Mouse (Mus musculus) monocyte, adult 2 months (primary cell): Measurements from ENCODE around the gene Sfn.

Experiments
- DNase-seq, 2 experiments: peaks; one replicate each; pipeline ENCODE4 v3.0.0; 2022; ENCODE audit warnings: low spot score in 2 of 2, low read depth in 1 of 2

The Sfn gene

GRCm38 (mm10) chr4:133584059-133584951 lies 17.7 kb downstream of the Sfn start, which contains the start of gene Gpn2:
Gene Gpn2, plus strand, starts transcription at chr4:133584362.
- DNase-seq: peak in 1 of 2 experiments; percentile 69

- no peak for DNase-seq
Measured at GRCm38 (mm10) chr4:133583690-133584058, 18.3 kb downstream of the Sfn start.

DNA sequence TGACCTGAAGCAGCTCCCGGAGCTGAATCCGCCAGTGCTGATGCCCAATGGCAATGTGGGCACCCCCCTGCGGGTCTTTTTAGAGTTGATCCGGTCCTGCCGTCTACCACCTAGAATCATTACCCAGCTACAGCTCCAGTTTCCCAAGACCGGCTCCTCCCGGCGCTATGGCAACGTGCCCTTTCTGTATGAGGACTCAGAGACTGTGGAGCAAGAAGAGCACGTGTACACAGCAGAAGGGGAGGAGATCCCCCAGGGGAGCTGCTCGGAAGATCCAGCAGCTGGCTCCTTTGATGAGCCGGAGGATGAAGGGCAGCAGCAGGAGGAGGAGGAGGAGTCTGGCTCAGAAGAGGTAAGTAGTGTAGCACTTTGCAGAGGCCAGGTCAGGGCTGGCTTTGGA lies 24.0 kb downstream of the Sfn start:
- DNase-seq: no peak

- DNase-seq: no peak
Measured at GRCm38 (mm10) chr4:133574843-133575202, 27.1 kb downstream of the Sfn start.

- peak; percentile 71 to 85 for DNase-seq
Measured at GRCm38 (mm10) chr4:133574070-133574842, 27.7 kb downstream of the Sfn start, which contains the start of gene Gpatch3. Gene Gpatch3, plus strand, starts transcription at chr4:133574745.

- no peak for DNase-seq
Measured at GRCm38 (mm10) chr4:133570066-133570466, 31.9 kb downstream of the Sfn start.

DNA sequence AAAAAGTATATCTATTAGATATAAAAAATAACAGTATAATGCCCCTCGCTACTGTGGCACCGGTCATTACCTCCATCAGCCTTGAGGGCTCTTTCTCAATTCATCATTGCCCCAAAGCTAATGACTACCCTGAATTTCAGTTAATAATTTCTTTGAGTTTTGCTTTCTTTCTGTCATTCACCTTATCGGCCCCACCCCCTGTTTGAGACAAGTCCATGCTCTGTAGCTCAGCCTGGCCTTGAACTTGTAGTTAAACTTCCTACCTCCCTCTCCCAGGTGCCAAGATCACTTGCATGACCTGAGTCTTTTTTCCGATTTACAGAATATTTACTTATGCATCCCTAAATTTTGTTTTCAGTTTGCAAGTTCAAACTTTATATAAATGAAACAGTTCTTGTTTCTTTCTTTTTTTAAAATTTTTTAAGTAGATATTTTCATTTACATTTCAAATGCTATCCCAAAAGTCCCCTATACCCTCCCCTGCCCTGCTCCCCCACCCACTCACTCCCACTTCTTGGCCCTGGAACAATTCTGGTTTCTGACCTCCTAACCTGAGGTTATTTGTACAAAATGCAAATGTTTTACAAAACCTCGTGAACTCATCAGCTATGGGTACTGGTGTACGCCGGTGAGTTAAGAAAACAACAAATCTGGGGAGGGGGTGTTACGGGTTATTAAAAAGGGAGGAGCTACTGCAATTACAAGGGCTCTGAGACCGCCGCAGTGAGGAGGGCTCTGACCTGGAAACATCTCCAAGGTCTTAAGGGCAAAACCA lies 32.5 kb downstream of the Sfn start:
- no peak for DNase-seq

DNA sequence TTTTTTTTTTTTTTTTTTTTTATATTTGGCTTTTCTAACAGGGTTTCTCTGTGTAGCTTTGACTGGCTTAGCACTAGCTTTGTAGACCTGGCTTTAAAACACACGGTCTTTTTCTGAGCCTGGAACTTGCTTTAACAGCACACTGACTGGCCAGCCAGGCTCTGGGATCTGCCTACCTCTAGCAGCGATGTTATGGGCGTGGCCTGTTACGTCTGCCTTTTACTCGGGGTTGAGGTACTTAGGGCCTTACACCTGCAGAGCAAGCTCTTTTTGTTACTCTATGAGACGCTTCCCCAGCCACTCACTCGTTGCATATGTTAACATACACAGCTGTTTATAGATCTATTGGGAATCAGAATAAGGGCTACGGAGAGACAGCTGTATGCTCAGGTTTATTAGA lies 34.7 kb downstream of the Sfn start:
- no peak for DNase-seq

DNA sequence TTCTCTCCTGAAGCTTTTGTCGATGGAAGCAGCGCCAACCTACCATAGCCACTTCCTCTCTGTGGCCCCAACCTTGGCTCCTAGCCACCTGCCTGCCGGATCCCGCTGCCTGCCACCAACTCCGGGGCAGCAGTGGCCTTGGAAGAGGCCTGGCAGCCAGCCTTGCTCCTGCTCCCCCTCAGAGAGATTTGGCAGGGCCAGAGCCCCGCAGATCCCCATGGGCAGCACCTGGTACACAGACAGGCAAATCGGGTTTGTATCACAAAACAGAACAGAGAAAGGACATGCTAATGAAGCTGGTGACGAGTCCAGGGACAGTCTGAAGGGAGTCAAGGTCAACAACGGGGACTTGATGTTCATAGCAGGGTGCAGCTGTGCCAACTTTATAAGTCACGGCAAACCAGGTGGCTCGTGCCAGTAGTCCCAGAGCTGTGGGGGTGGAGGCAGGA lies 38.8 kb downstream of the Sfn start:
- no peak for DNase-seq

- no peak for DNase-seq
Measured at GRCm38 (mm10) chr4:133561622-133562021, 40.3 kb downstream of the Sfn start.

DNA sequence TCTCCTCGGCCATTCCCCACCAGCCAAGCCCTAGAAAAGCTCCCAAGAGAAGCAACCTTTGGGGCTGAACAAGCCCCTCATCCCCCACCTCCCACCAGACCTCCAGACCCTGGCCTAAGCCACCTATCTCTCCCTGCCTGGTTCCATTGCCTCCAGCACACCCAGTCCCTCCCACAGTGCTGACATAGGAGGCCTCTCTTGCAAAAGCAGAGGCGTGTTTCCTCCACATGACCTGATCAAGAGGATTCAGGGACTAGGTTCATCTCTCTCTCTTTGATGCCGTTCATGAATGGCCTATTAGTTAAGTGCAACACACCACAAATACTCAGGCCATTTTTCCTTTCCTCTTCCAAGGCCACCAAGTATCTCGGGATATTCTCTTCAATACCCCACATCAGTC lies 42.1 kb downstream of the Sfn start:
- DNase-seq: no peak

- no peak for DNase-seq
Measured at GRCm38 (mm10) chr4:133557041-133557717, 44.8 kb downstream of the Sfn start.

- DNase-seq: no peak
Measured at GRCm38 (mm10) chr4:133553448-133554330, 48.3 kb downstream of the Sfn start.

DNA sequence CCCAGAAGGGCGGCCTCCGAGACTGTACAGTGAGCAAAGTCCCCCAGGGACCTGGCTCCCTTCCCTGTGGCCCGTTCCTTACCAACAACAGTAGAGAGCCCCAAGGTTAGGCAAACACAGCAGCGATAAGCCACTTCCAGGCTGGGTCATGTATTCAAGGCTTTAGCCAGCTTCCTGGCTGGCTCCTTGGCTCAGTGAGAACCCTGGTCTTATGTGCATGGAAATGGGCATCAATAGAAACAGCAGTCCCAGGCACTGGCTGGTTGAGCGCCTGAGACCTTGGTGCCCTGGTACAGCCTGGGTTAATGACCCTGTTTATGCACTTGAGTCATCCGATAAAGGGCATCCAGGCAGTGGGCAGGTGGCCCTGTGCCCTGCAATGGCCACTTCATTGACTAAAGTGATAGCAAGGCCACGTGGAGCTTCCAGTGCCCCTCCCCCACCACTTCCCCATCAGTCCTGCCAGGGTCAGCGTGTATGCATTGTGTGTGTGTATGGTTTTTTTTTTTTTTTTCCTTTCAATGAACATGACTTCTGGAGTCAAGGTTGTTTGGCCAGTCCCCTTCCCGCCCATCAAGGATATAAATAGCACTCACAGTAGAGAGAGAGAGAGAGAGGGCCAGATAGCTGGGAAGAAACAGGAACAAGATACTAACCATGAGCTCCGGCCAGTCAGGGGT lies 49.1 kb downstream of the Sfn start, which contains the start of gene Nr0b2:
Gene Nr0b2 (plus strand): TSS at position 609 of the 680 bp plus-strand sequence.
- peak in 1 of 2 experiments; percentile 19 for DNase-seq

- DNase-seq: no peak
Measured at GRCm38 (mm10) chr4:133552029-133552428, 49.9 kb downstream of the Sfn start.
